Mouse (Mus musculus): ENCODE results near the gene Colgalt2.

GRCm38 (mm10) chr1:152468443-152468842 lies 68.8 kb downstream of the Colgalt2 start:
- no peak for TF ChIP-seq GATA1 (IDR thresholded peaks at IDR 0.05; ENCODE audit: borderline replicate concordance, low read length)
- TF ChIP-seq FLI1 (IDR thresholded peaks at IDR 0.05; ENCODE audit: low read length) = no peak

Data from megakaryocyte, embryonic 14.5 days (primary cell).